In the genomic region with DNA sequence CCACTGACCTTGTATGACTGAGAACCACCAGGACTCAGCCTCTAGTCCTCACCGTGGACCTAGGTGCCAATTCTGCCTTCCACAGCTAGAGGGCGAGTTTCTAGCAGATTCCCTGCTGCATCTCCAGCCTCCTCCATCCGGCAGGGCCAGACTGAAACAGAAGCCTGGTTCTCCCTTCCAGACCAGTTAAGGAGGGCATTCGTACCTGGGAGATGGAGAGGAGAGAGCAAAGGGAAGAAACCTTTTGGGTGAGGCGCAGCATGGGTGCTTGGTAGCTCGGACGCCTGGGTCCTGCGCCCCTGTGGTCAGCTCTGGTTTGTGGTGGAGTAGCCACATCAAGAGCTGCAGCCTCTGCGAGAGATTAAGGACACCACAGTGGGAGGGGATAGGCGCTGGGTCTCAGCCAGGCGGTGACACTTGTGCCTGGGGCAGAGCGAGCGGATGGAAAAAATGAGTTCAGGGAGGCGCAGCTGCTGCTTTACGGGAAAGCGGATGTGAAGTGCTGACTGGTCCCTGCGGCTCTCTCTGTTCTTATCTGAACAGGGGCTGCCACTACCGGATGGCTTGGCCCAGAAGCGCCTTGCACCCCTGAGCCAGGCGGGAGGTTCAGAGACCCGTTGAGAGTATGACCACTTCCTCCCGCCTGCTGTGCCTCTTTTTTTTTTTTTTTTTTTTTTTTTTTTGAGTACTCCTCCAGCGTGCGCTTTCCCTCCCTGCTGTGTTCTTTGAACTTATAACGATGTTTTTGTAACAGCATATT, we compare ENCODE assay signal across 8 mouse cellular contexts. TPM values are rescaled to one million over a fixed set of nuclear protein-coding genes. Genes with fewer than 3 reads are reported as not detected.
A peak's percentile ranks its signal among the peaks of the same experiment; 100 is the strongest.
DNase-seq lines count a peak whose midpoint lies in the region; ATAC-seq and TF ChIP-seq lines count a peak whose summit lies in the region.

No protein-coding gene starts in this region.

- H3ac ChIP-seq in C2C12 (ENCODE audit: control insufficient read depth, insufficient read length, low read depth): no peak overlapping the region

- TF ChIP-seq POLR2A in brain, embryonic 14.5 days (IDR thresholded peaks at IDR 0.05; ENCODE audit: borderline replicate concordance, extremely low read depth, insufficient read depth, insufficient read length, poor library complexity, severe bottlenecking): no peak

- H3K9me3 ChIP-seq in erythroblast, embryonic 14.5 days (ENCODE audit: control insufficient read depth, low read length): no peaks in the 10 kb centered on the region
- H3K9me3 ChIP-seq in heart, embryonic 12.5 days (replicated peaks): no peaks in the 10 kb centered on the region
- H3K9me3 ChIP-seq in kidney, embryonic 16.5 days (ENCODE audit: low read length): no peaks in the 10 kb centered on the region

- H3K4me2 ChIP-seq in heart, embryonic 12.5 days: peak overlapping the region; percentile 84
- peak overlapping the region; percentile 80 for H3K4me2 ChIP-seq in kidney, embryonic 16.5 days (replicated peaks; ENCODE audit: low read depth, low read length)

- ATAC-seq in heart, embryonic 12.5 days (ENCODE audit: insufficient number of reproducible peaks, low FRiP score): peak; percentile 91
- ATAC-seq in kidney, embryonic 16.5 days (ENCODE audit: low FRiP score, low TSS enrichment): peak; percentile 94

- peak; percentile 49 for TF ChIP-seq CTCF in C2C12 (IDR thresholded peaks at IDR 0.05; ENCODE audit: control insufficient read depth, insufficient read depth, insufficient read length)
- TF ChIP-seq CTCF in brain, embryonic 14.5 days (IDR thresholded peaks at IDR 0.05; ENCODE audit: borderline replicate concordance, extremely low read depth, insufficient read depth, insufficient read length): peak; percentile 85

- H3K4me1 ChIP-seq in erythroblast, embryonic 14.5 days (ENCODE audit: control insufficient read depth): peaks cover 3% of the 10 kb centered on the region; the same call in 1 of the 2 replicates
- H3K4me1 ChIP-seq in heart, embryonic 12.5 days (replicated peaks): peaks cover 13% of the 10 kb centered on the region
- H3K4me1 ChIP-seq in kidney, embryonic 16.5 days (ENCODE audit: insufficient read depth, low read length): no peaks in the 10 kb centered on the region; the same call in 1 of the 2 replicates

- no peaks in the 10 kb centered on the region for H3K79me2 ChIP-seq in C2C12 (ENCODE audit: control insufficient read depth, insufficient read depth)

- no peaks in the 10 kb centered on the region for H3K36me3 ChIP-seq in C2C12 (ENCODE audit: control insufficient read depth, insufficient read depth)
- H3K36me3 ChIP-seq in erythroblast, embryonic 14.5 days (ENCODE audit: control insufficient read depth): no peaks in the 10 kb centered on the region
- H3K36me3 ChIP-seq in heart, embryonic 12.5 days: no peaks in the 10 kb centered on the region
- H3K36me3 ChIP-seq in kidney, embryonic 16.5 days (ENCODE audit: insufficient read depth, low read length): no peaks in the 10 kb centered on the region

- no peaks in the 10 kb centered on the region for H3K79me3 ChIP-seq in C2C12 (ENCODE audit: low read depth)

- H3K4me3 ChIP-seq in C2C12 (ENCODE audit: insufficient read depth, poor library complexity, severe bottlenecking): no peak overlapping the region
- H3K4me3 ChIP-seq in erythroblast, embryonic 14.5 days (replicated peaks): peak overlapping the region; percentile 14
- peak overlapping the region; percentile 47 for H3K4me3 ChIP-seq in heart, embryonic 12.5 days
- H3K4me3 ChIP-seq in kidney, embryonic 16.5 days (ENCODE audit: low read length): peak overlapping the region; percentile 47

- under 1% methylated on average over 25 of the region's 25 CpGs for WGBS in heart, embryonic 12.5 days
- under 1% methylated on average over 25 of the region's 25 CpGs for WGBS in kidney, embryonic 16.5 days

- H3K27ac ChIP-seq in heart, embryonic 12.5 days (ENCODE audit: poor library complexity, severe bottlenecking): peak overlapping the region; percentile 96
- H3K27ac ChIP-seq in kidney, embryonic 16.5 days (ENCODE audit: low read length): peak overlapping the region; percentile 63

- H3K27me3 ChIP-seq in C2C12 (ENCODE audit: control insufficient read depth, insufficient read depth, insufficient read length): peaks cover 10% of the 10 kb centered on the region
- H3K27me3 ChIP-seq in erythroblast, embryonic 14.5 days (ENCODE audit: control insufficient read depth): no peaks in the 10 kb centered on the region
- peaks cover 5% of the 10 kb centered on the region; the same call in 1 of the 2 replicates for H3K27me3 ChIP-seq in heart, embryonic 12.5 days (replicated peaks)
- H3K27me3 ChIP-seq in kidney, embryonic 16.5 days (ENCODE audit: insufficient read depth, low read length): no peaks in the 10 kb centered on the region

- H3K9ac ChIP-seq in heart, embryonic 12.5 days: peak overlapping the region; percentile 64
- peak overlapping the region; percentile 55 for H3K9ac ChIP-seq in kidney, embryonic 16.5 days (replicated peaks; ENCODE audit: low read length)

- DNase-seq in brain, embryonic 14.5 days (ENCODE audit: low read depth): peak; percentile 91
- DNase-seq in liver: peak; percentile 68
- peak; percentile 43 to 73 for DNase-seq in monocyte, adult 2 months (ENCODE audit: low read depth in 1 of 2, low spot score in 2 of 2)
- DNase-seq in spleen, postnatal 14 days (ENCODE audit: low spot score in 2 of 2): peak; percentile 52 to 62

TF ChIP-seq in C2C12, 6 proteins besides CTCF, POLR2A, EP300 and RAD21:
- TF ChIP-seq MYOG (IDR thresholded peaks at IDR 0.05; ENCODE audit: control insufficient read depth, extremely low read depth, insufficient read length) (no peak), MYOD1 (IDR thresholded peaks at IDR 0.05; ENCODE audit: control insufficient read depth, insufficient read length, low read depth) (peak; percentile 72)

RNA-seq across cellular contexts. Expression of a gene that starts 14.9 kb away (rescaled TPM):
- polyA plus RNA-seq in C2C12 (2012; fragmentation: generic; extraction: Trizol): not detected
- not detected in 2 replicates for polyA plus RNA-seq in brain, embryonic 14.5 days (2012; rRNA removed)
- polyA plus RNA-seq in erythroblast, embryonic 14.5 days (2012): not detected in 2 replicates
- polyA plus RNA-seq in heart, embryonic 12.5 days (2016; fragmentation: Nextera tagmentation; extraction: Ambion mirVana): not detected in 2 replicates
- polyA plus RNA-seq in kidney, embryonic 16.5 days (2015; fragmentation: Nextera tagmentation; extraction: Ambion mirVana): not detected in 2 replicates

RNA-seq across cellular contexts. Expression of a gene that starts 17.2 kb away (rescaled TPM):
- not detected for polyA plus RNA-seq in C2C12 (2012; fragmentation: generic; extraction: Trizol)
- not detected in 2 replicates for polyA plus RNA-seq in brain, embryonic 14.5 days (2012; rRNA removed)
- not detected in 2 replicates for polyA plus RNA-seq in erythroblast, embryonic 14.5 days (2012)
- polyA plus RNA-seq in heart, embryonic 12.5 days (2016; fragmentation: Nextera tagmentation; extraction: Ambion mirVana): 0.31 TPM in 1 of 2 replicates, not detected in the other
- polyA plus RNA-seq in kidney, embryonic 16.5 days (2015; fragmentation: Nextera tagmentation; extraction: Ambion mirVana): not detected in 2 replicates

RNA-seq across cellular contexts. Expression of a gene that starts 44.9 kb away (rescaled TPM):
- polyA plus RNA-seq in C2C12 (2012; fragmentation: generic; extraction: Trizol): not detected
- not detected in 2 replicates for polyA plus RNA-seq in brain, embryonic 14.5 days (2012; rRNA removed)
- 0.01 TPM in 1 of 2 replicates, not detected in the other for polyA plus RNA-seq in erythroblast, embryonic 14.5 days (2012)
- not detected in 2 replicates for polyA plus RNA-seq in heart, embryonic 12.5 days (2016; fragmentation: Nextera tagmentation; extraction: Ambion mirVana)
- not detected in 2 replicates for polyA plus RNA-seq in kidney, embryonic 16.5 days (2015; fragmentation: Nextera tagmentation; extraction: Ambion mirVana)
